Mouse (Mus musculus): ENCODE data around the gene Ms4a7. TPM values are rescaled to one million over a fixed set of nuclear protein-coding genes. Genes with fewer than 3 reads are reported as not detected.
A peak's percentile ranks its signal among the peaks of the same experiment; 100 is the strongest.
"Not testable (repeated sequence)": the region's sequence is repeated elsewhere in the genome, so short reads cannot be mapped to it uniquely, and the experiment has no call there.

Ms4a7 gene
- polyA plus RNA-seq, 1 experiment from 2014 or later, result 0.37 TPM

DNA sequence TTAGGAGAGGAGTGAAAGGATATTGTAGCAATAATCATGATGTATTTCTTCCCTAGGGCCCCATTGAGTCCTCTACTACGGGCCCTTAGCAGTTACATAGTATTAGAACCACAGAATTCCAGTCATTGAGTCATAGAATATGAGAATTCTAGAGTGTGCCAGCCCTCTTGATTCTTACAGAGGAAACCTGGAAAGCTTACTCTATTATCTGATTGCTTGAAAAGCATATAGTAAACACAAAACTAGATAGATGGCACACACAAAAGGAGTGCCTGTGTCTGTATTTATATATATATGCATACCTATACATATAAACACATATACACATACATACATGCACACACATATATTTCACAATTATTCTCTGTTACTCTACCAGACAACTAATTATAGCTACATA, 21.6 kb downstream of the Ms4a7 start, which contains the start of gene Ms4a14:
Gene Ms4a14, minus strand, starts transcription at position 101 of the 400 bp plus-strand sequence.
- Histone ChIP-seq H3K27me3 (ENCODE audit: low read depth, poor library complexity, severe bottlenecking) (no peaks in the 10 kb centered on the region), H3K4me3 (no peak within 1 kb of the TSS), H3K36me3 (no peaks in the 10 kb centered on the region), H3K4me1 (no peaks in the 10 kb centered on the region), H3K9me3 (replicated peaks) (no peaks in the 10 kb centered on the region), H3K27ac (replicated peaks) (no peak within 1 kb of the TSS)
- DNase-seq (ENCODE audit: low spot score), result no peak
- 88% methylated on average over 1 of the region's 1 CpGs for whole genome bisulfite sequencing

DNA sequence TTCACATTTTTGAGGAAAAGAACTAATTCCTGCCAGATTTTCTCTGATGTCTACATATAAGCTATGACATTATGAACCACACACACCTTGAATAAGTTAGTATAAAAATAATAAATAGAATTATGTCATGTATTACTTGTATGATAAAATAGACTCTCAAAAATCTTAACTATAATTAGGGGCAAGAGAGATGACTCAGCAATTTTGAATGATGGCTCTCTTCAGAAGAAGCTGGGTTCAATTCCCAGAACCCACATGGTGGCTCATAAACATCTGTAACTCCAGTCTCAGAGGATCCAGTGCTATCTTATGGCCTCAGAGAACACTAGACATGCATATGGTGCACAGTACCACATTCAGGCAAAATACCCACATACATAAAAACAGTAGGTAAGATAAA, 27.1 kb downstream of the Ms4a7 start:
- no peak overlapping the region for H3K27ac ChIP-seq (replicated peaks)
- DNase-seq (ENCODE audit: low spot score), result no peak

DNA sequence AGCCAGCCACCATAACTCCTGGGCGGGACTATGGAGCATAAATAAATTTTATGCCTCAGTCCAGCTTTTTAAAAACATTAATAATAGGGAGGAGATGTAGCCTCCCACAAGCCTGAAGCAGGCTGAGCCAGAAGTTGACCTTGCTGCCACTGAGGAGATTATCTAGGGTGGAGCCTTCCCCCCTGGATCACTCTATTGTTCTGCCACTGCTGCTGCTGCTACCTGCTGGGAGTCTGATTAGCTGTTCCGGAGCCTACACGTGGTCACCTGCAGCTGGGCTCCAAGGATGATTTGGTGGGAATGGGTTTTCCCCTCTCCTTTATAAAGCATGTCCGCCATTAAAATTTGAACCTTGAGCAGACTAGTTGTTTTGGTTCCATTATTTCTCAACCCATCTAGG, 36.4 kb downstream of the Ms4a7 start:
- not testable (repeated sequence) for H3K4me1 ChIP-seq; H3K4me3 ChIP-seq; H3K9me3 ChIP-seq (replicated peaks); H3K27me3 ChIP-seq (ENCODE audit: low read depth, poor library complexity, severe bottlenecking); DNase-seq (ENCODE audit: low spot score); H3K27ac ChIP-seq (replicated peaks); H3K36me3 ChIP-seq
- WGBS, result 39% methylated on average over 4 of the region's 4 CpGs

More for the DNA sequence above, 27.1 kb downstream of the Ms4a7 start:
- Histone ChIP-seq H3K4me1 (no peaks in the 10 kb centered on the region), H3K36me3 (no peaks in the 10 kb centered on the region), H3K4me3 (no peak overlapping the region), H3K9me3 (replicated peaks) (no peaks in the 10 kb centered on the region), H3K27me3 (ENCODE audit: low read depth, poor library complexity, severe bottlenecking) (no peaks in the 10 kb centered on the region)

DNA sequence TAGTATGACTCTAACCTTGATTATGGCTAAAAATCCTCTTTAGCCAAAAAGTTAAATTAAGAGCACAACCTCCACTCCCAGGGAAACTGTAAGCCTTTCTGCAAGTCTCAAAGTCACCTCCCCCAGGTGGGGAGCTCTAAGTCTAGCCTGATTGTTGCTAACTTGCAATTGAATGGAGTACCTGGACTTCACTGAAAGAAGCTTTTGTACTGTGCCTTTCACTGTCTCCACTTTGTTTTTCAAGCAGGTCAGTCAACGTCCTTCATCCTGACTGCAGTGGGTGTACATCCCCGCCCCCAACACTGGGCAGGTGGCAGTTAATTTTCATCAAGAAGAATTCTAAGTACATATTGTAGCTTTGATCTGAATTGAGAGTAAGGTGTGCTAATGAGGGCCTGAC, 37.0 kb downstream of the Ms4a7 start:
- Histone ChIP-seq H3K4me3 (no peak overlapping the region), H3K4me1 (no peaks in the 10 kb centered on the region), H3K27ac (replicated peaks) (no peak overlapping the region), H3K36me3 (no peaks in the 10 kb centered on the region), H3K27me3 (ENCODE audit: low read depth, poor library complexity, severe bottlenecking) (no peaks in the 10 kb centered on the region), H3K9me3 (replicated peaks) (no peaks in the 10 kb centered on the region)
- no peak for DNase-seq (ENCODE audit: low spot score)
- WGBS, result 48% methylated on average over 2 of the region's 2 CpGs

DNA sequence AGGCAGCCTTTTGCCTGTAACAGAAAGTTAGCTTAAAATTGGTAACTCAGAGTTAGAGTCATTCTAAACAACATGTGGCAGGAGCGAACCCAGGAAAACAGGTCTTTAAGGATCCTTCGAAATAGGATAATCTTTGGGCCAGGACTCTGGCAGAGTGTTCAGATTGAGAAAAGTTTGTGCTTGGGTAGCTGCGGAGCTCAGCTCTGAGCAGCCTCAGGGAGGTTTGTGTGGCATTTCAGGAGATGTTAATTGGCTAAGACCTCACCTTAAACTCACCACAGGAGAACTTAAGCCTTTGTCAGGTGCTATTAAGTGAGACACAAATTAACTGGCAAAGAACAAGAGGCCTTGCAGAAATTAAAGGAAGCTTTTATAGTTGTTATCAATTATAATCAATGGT, 42.3 kb downstream of the Ms4a7 start:
- peak overlapping the region; percentile 48; the same call in 1 of the 2 replicates for H3K4me3 ChIP-seq
- H3K27me3 ChIP-seq (ENCODE audit: low read depth, poor library complexity, severe bottlenecking); H3K4me1 ChIP-seq; H3K27ac ChIP-seq (replicated peaks); H3K36me3 ChIP-seq; H3K9me3 ChIP-seq (replicated peaks): not testable (repeated sequence)
- 10% methylated on average over 3 of the region's 3 CpGs for WGBS
- peak; percentile 12 for DNase-seq (ENCODE audit: low spot score)

DNA sequence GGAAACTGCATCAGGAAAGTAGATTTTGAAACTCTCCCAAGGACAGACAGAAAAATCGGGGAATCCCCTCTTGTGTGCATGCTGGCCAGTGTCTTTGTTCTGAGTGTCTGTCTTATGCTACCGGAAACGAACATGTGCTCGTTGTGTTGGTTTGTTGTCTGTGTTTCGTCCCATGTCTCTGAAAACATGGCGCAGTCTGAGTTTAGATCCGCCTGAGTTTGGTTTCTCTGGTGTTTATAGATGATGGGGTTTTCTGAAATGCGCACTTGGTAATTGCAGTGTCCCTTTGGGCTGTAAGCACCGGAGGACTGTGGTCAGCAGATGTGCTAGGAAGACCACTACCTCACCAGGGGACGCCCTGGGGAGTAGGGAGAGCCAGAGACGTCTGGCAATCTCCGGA, 43.0 kb downstream of the Ms4a7 start:
- H3K27ac ChIP-seq (replicated peaks), result peak overlapping the region; percentile 72

DNA sequence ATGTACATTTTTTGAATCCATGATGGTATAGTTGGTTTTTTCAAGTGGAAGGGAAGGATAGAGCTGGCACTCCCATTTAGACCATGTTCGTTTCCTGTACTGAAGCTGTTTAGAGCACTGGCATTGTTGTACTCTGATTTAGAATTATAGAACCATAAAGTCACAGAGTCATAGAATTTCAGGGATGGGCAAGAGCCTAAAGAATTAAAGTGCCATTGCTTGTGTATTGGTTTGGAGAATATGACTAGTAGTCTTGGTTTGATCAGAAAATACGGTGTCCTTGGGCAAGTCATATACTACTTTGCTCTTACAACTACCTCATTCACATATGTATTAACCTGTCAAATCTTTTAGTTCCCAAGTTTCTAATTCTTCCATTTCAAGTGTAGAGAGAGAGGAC, 52.2 kb downstream of the Ms4a7 start, which contains the start of gene Ms4a5:
Gene Ms4a5, minus strand, starts transcription at position 101 of the 400 bp plus-strand sequence.
- Histone ChIP-seq H3K4me3 (no peak within 1 kb of the TSS), H3K27ac (replicated peaks) (no peak within 1 kb of the TSS), H3K4me1 (no peaks in the 10 kb centered on the region), H3K9me3 (replicated peaks) (no peaks in the 10 kb centered on the region), H3K36me3 (no peaks in the 10 kb centered on the region), H3K27me3 (ENCODE audit: low read depth, poor library complexity, severe bottlenecking) (no peaks in the 10 kb centered on the region)
- 96% methylated on average over 2 of the region's 2 CpGs for WGBS
- DNase-seq (ENCODE audit: low spot score), result no peak

More for the DNA sequence above, 43.0 kb downstream of the Ms4a7 start:
- 11% methylated on average over 12 of the region's 12 CpGs for WGBS
- DNase-seq (ENCODE audit: low spot score), result peak; percentile 43
- Histone ChIP-seq H3K27me3 (ENCODE audit: low read depth, poor library complexity, severe bottlenecking) (no peaks in the 10 kb centered on the region), H3K4me1 (no peaks in the 10 kb centered on the region), H3K9me3 (replicated peaks) (no peaks in the 10 kb centered on the region), H3K4me3 (peak overlapping the region; percentile 48), H3K36me3 (no peaks in the 10 kb centered on the region)

DNA sequence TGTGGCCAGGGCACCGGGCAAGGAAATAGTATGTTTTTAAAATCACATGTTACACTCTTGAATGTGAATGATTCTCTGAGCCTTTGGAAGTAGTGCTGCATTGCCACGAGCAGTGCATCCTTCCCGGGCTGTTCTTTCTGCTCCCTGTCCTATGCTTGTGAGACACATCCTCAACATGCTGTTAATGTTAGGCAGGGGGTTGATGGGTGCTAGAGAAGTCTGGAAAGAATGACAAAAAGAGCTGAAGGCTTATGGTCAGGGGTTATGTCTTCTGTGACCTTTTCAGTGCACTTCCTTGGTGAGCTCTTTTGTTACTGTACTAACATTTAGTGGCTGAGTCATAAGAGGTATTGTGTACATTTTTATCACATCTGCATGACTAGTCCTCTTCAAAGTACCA, 55.7 kb downstream of the Ms4a7 start:
- DNase-seq (ENCODE audit: low spot score), result no peak
- Histone ChIP-seq H3K36me3 (no peaks in the 10 kb centered on the region), H3K9me3 (replicated peaks) (no peaks in the 10 kb centered on the region), H3K4me3 (no peak overlapping the region), H3K27ac (replicated peaks) (no peak overlapping the region), H3K4me1 (no peaks in the 10 kb centered on the region), H3K27me3 (ENCODE audit: low read depth, poor library complexity, severe bottlenecking) (no peaks in the 10 kb centered on the region)
- WGBS, result 88% methylated on average over 3 of the region's 3 CpGs

DNA sequence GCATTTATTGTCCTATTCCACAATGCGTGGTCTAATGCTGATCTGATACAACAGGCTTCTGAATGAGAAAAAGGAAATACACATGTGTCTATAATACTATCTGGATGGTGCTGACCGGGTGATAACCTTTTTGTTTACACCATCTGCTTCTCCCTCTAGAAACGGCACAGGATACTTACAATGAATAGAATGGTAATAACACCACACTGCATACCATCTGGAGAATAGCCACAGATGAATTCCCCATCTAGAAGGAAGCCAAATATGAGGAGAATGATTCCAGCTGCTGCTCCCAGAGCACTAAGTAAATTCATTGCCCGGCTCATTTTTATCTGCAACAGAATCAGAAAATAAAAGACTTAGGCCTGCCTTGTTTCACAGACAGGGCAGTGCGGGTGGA, 59.5 kb downstream of the Ms4a7 start:
- no peaks in the 10 kb centered on the region for H3K27me3 ChIP-seq (ENCODE audit: low read depth, poor library complexity, severe bottlenecking)
- no peak overlapping the region for H3K27ac ChIP-seq (replicated peaks)
- no peaks in the 10 kb centered on the region for H3K9me3 ChIP-seq (replicated peaks)
- H3K4me1 ChIP-seq, result no peaks in the 10 kb centered on the region
- H3K36me3 ChIP-seq, result no peaks in the 10 kb centered on the region
- H3K4me3 ChIP-seq, result no peak overlapping the region
- DNase-seq (ENCODE audit: low spot score), result no peak
- 86% methylated on average over 5 of the region's 5 CpGs for WGBS

Other genes starting within 250 kb of the Ms4a7 start
- not detected in 2 replicates for gene 1700017D01Rik, start 205.3 kb downstream of the Ms4a7 start, polyA plus RNA-seq (2016; fragmentation: Nextera tagmentation; extraction: Ambion mirVana)
- not detected in 2 replicates for gene 1700025F22Rik, start 170.8 kb downstream of the Ms4a7 start, polyA plus RNA-seq (2016; fragmentation: Nextera tagmentation; extraction: Ambion mirVana)
- gene Ms4a13, start 139.4 kb downstream of the Ms4a7 start, polyA plus RNA-seq (2016; fragmentation: Nextera tagmentation; extraction: Ambion mirVana), result not detected in 2 replicates
- gene Ms4a12, start 103.7 kb downstream of the Ms4a7 start, polyA plus RNA-seq (2016; fragmentation: Nextera tagmentation; extraction: Ambion mirVana), result not detected in 2 replicates
- gene Ms4a1, start 69.9 kb downstream of the Ms4a7 start, polyA plus RNA-seq (2016; fragmentation: Nextera tagmentation; extraction: Ambion mirVana), result 0.04 TPM in 1 of 2 replicates, not detected in the other
- gene Ms4a5, start 52.3 kb downstream of the Ms4a7 start, polyA plus RNA-seq (2016; fragmentation: Nextera tagmentation; extraction: Ambion mirVana), result not detected in 2 replicates
- not detected in 2 replicates for gene Ms4a14, start 21.7 kb downstream of the Ms4a7 start, polyA plus RNA-seq (2016; fragmentation: Nextera tagmentation; extraction: Ambion mirVana)
- 0.90 and 3.7 TPM in 2 replicates for gene Ms4a4a, start 39.4 kb upstream of the Ms4a7 start, polyA plus RNA-seq (2016; fragmentation: Nextera tagmentation; extraction: Ambion mirVana)
- gene Ms4a4c, start 68.6 kb upstream of the Ms4a7 start, polyA plus RNA-seq (2016; fragmentation: Nextera tagmentation; extraction: Ambion mirVana), result 0.20 TPM in 1 of 2 replicates, not detected in the other
- gene Ms4a4b, start 107.4 kb upstream of the Ms4a7 start, polyA plus RNA-seq (2016; fragmentation: Nextera tagmentation; extraction: Ambion mirVana), result not detected in 2 replicates
- gene Ms4a6c, start 133.2 kb upstream of the Ms4a7 start, polyA plus RNA-seq (2016; fragmentation: Nextera tagmentation; extraction: Ambion mirVana), result 2.0 and 2.2 TPM in 2 replicates
- not detected in 2 replicates for gene Gm8369, start 149.8 kb upstream of the Ms4a7 start, polyA plus RNA-seq (2016; fragmentation: Nextera tagmentation; extraction: Ambion mirVana)
- gene Ms4a6b, start 180.4 kb upstream of the Ms4a7 start, polyA plus RNA-seq (2016; fragmentation: Nextera tagmentation; extraction: Ambion mirVana), result 2.3 and 3.0 TPM in 2 replicates
- 0.31 and 0.99 TPM in 2 replicates for gene Ms4a4d, start 200.7 kb upstream of the Ms4a7 start, polyA plus RNA-seq (2016; fragmentation: Nextera tagmentation; extraction: Ambion mirVana)

Data from midbrain, embryonic 10.5 days (tissue).